Mouse (Mus musculus) cortical plate, adult 2 months (tissue): ENCODE results near the gene Arhgdig.

Experiments
- CTCF ChIP-seq: fragments of 200-500 bp; IDR thresholded peaks from 2 replicates; pipeline ENCODE4 v1.5.1; 2011; ENCODE audit warnings: mild to moderate bottlenecking, control low read depth, low read length; ENCODE audit not compliant: insufficient read depth; ENCODE audit errors: extremely low read depth
- POLR2A ChIP-seq: fragments of 200-500 bp; IDR thresholded peaks from 2 replicates; pipeline ENCODE4 v1.6.1; 2011; ENCODE audit warnings: mild to moderate bottlenecking, low read length, control low read depth; ENCODE audit not compliant: insufficient read depth; ENCODE audit errors: extremely low read depth

DNA sequence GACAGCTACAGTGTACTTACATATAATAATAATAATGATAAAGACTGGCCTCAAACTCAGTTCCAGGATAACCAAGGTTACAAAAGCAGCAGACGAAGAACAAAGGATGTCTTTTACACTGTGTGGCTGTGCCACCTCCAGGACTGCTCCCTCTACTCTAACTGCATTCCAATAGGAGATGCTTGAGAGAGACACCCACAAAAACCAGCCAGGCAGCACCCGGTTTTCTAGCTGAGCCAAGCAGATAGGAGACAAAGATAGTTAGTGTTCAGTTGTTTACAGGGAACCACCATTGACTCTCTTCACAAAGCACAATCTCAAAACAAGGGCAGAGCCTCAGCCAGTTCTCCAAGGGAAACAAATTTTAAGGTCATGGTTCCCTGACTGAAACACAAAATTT lies 32.0 kb upstream of the Arhgdig start:
- TF ChIP-seq CTCF (no peak), POLR2A (no peak)
